Mouse (Mus musculus) forebrain, embryonic 15.5 days (tissue): Measurements from ENCODE around the gene Dnajc25. TPM values are rescaled to one million over a fixed set of nuclear protein-coding genes. Genes with fewer than 3 reads are reported as not detected.

Experiments
- ATAC-seq: fragments of 200-750 bp; cut with Nextera tagmentation; replicated peaks from 2 replicates; pipeline ENCODE4 v1.8.0; 2017; ENCODE audit warnings: mild to moderate bottlenecking, moderate TSS enrichment, moderate library complexity
- H3K27ac ChIP-seq: fragments of 300-500 bp; sonication (generic); replicated peaks from 2 replicates; pipeline ENCODE4 v1.5.1; 2015; ENCODE audit warnings: mild to moderate bottlenecking, inconsistent platforms
- H3K27me3 ChIP-seq: fragments of 300-500 bp; sonication (generic); 2 replicates; pipeline ENCODE4 v1.6.1; 2015; ENCODE audit warnings: inconsistent platforms
- H3K36me3 ChIP-seq: fragments of 300-500 bp; sonication (generic); 2 replicates; pipeline ENCODE4 v1.6.1; 2015; ENCODE audit warnings: mild to moderate bottlenecking, inconsistent platforms
- H3K4me1 ChIP-seq: fragments of 300-500 bp; sonication (generic); 2 replicates; pipeline ENCODE4 v1.6.1; 2015; ENCODE audit warnings: inconsistent platforms
- H3K4me2 ChIP-seq: fragments of 300-500 bp; sonication (generic); replicated peaks from 2 replicates; pipeline ENCODE4 v1.6.1; 2015; ENCODE audit warnings: mild to moderate bottlenecking, inconsistent platforms
- H3K4me3 ChIP-seq: fragments of 300-500 bp; sonication (generic); 2 replicates; pipeline ENCODE4 v1.5.1; 2015; ENCODE audit warnings: mild to moderate bottlenecking, inconsistent platforms
- H3K9ac ChIP-seq: fragments of 300-500 bp; sonication (generic); replicated peaks from 2 replicates; pipeline ENCODE4 v1.6.1; 2015; ENCODE audit warnings: mild to moderate bottlenecking, inconsistent platforms
- H3K9me3 ChIP-seq: fragments of 300-500 bp; sonication (generic); 2 replicates; pipeline ENCODE4 v1.6.1; 2016; ENCODE audit warnings: inconsistent platforms
- WGBS: fragments of 180-500 bp; shearing (Covaris S2); methylation state at CpG from one replicate; pipeline ENCODE4 v1.1.7; 2015; ENCODE audit warnings: mixed read lengths; 5-methylcytosine and 5-hydroxymethylcytosine counted together
- polyA plus RNA-seq: library from polyadenylated mRNA; unstranded; fragments of >200 nt; fragmentation: Nextera tagmentation; extraction: Ambion mirVana; gene quantifications from 2 replicates; pipeline ENCODE4 v1.2.1, GENCODE M21; 2015

Dnajc25 gene
- polyA plus RNA-seq, 1 experiment from 2014 or later, result 5.1 TPM

DNA sequence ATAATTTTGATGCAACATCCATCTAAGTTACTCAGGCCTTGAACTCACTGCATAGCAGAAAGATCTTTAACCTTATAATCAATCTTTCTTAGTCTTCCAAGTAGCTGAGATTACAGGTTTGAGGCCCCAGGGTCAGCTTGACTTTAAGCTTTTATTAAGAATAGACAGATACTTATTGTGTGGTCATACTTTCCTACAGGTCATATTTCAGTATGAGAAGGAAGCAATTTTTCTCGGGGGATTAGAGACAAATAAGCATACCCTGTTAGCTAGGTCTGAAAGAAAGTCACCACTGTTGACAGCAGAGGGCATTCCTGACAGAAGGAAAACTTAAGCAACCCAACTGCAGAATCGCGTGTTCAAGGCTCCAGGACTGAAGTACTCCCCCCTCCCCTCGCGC, 13.1 kb downstream of the Dnajc25 start:
- Histone ChIP-seq H3K9me3 (no peaks in the 10 kb centered on the region), H3K27ac (no peak overlapping the region), H3K27me3 (no peaks in the 10 kb centered on the region), H3K9ac (no peak overlapping the region), H3K4me2 (no peak overlapping the region), H3K4me3 (no peak overlapping the region), H3K36me3 (no peaks in the 10 kb centered on the region), H3K4me1 (peaks cover 15% of the 10 kb centered on the region)
- ATAC-seq, result no peak
- WGBS, result 85% methylated on average over 5 of the region's 5 CpGs

DNA sequence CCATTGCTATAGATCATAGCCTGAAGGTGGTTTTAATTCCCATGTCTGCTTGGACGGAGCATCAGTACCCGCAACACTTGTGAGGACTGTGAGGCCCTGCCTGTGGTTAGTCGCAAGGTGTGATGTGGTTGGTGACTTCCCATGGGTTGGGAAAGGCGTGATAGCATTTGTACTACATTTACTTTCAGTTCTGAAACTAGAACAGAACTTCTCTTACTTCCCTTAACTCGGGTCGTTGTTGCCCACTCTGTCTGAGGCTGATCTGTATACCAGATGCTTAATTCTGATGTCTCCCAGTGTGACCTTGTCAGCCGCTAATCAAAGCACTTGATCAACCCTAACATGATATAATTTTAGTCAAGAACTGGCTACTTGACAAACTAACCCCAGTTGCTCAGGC, 14.3 kb downstream of the Dnajc25 start:
- Histone ChIP-seq H3K27me3 (no peaks in the 10 kb centered on the region), H3K4me1 (peaks cover 8% of the 10 kb centered on the region), H3K36me3 (no peaks in the 10 kb centered on the region), H3K4me3 (no peak overlapping the region), H3K9ac (no peak overlapping the region), H3K9me3 (no peaks in the 10 kb centered on the region), H3K27ac (no peak overlapping the region), H3K4me2 (no peak overlapping the region)
- WGBS, result 93% methylated on average over 7 of the region's 7 CpGs
- ATAC-seq, result no peak

DNA sequence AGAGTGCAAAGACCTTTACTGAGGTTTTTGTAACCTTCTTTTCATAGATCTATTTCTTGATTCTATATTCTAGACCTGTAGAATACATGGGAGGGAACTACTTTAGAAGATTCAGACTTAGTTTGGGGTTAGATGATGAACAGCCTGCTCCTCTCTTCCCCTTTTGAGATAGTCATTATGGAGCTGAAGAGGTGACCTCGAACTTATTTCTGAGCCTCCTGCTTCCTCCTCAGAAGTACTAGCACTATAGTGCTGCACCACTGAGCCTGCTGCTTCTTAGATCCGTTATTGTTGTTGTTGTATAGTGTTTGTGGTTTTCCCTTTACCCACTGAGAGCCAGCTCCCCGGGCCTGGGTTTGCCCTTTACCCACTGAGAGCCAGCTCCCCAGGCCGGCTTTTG, 14.8 kb downstream of the Dnajc25 start:
- H3K27me3 ChIP-seq, result no peaks in the 10 kb centered on the region
- ATAC-seq, result no peak
- no peak overlapping the region for H3K4me2 ChIP-seq
- H3K4me3 ChIP-seq, result no peak overlapping the region
- H3K27ac ChIP-seq, result no peak overlapping the region
- H3K9ac ChIP-seq, result no peak overlapping the region
- 67% methylated on average over 4 of the region's 4 CpGs for WGBS
- H3K36me3 ChIP-seq, result no peaks in the 10 kb centered on the region
- H3K9me3 ChIP-seq, result no peaks in the 10 kb centered on the region
- peaks cover 2% of the 10 kb centered on the region; the same call in 1 of the 2 replicates for H3K4me1 ChIP-seq

DNA sequence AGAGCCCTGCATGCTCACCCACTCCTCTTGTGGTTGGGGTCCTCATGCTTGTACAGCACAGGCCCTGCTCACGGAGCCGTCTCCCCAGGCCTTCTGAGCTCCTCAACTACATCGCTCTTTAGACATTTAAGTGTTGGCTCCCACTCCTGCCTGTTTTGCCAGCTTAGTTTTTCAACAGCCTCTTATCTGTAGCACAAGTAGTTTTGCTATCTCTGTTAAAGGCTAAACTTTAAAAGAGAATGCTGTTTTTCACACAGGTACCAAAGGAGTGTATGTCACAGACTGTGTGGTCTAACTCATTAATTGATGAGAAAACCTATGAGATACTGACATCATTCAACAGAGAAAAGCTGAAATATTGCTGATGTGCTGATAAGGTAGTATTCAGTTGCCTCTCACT, 16.6 kb downstream of the Dnajc25 start:
- no peaks in the 10 kb centered on the region for H3K4me1 ChIP-seq
- no peak overlapping the region for H3K27ac ChIP-seq
- WGBS, result 81% methylated on average over 3 of the region's 3 CpGs
- no peak overlapping the region for H3K4me3 ChIP-seq
- H3K27me3 ChIP-seq, result no peaks in the 10 kb centered on the region
- no peak overlapping the region for H3K9ac ChIP-seq
- no peaks in the 10 kb centered on the region for H3K9me3 ChIP-seq
- no peaks in the 10 kb centered on the region for H3K36me3 ChIP-seq
- no peak for ATAC-seq
- H3K4me2 ChIP-seq, result no peak overlapping the region

DNA sequence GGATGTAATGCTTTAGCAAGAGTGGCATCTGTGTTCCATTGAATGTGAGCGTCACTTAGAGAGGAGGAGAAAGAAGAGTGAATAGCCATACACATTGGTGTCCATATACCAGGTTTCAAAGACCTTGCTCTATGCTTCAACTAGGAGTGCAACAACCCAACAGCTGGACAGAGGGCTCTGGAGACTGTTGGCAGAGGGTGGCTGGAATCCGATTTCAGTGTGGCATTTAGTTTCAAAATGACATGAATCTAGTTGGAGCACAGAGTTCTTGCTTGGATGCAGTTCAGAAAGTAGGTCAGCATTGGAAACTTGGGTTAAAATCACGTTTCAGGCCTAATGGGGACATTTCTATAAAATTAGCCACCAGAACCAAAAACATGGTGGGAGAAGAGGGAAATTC, 20.3 kb downstream of the Dnajc25 start:
- no peak for ATAC-seq
- Histone ChIP-seq H3K4me3 (no peak overlapping the region), H3K9me3 (no peaks in the 10 kb centered on the region), H3K4me2 (no peak overlapping the region), H3K36me3 (no peaks in the 10 kb centered on the region), H3K27ac (no peak overlapping the region), H3K4me1 (no peaks in the 10 kb centered on the region), H3K9ac (no peak overlapping the region), H3K27me3 (no peaks in the 10 kb centered on the region)
- 89% methylated on average over 3 of the region's 3 CpGs for WGBS

DNA sequence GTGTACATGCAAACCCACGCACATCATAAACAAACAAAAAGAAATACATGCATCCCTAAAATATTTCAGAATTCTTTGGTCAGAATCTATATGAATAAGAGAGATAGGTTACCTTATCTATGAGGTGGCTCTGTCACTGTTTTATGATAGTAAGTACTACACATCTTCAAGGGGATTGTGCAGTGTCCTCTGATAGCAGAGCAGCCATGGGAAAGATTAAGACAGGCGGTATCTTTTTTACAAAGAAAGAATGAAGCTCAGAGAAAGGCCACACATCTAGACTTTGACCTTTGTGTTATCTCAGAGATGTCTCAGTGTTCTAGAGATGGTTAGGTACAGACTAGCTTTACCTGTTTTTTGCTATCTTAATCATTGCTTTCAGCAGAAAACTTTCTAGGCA, 22.1 kb downstream of the Dnajc25 start:
- Histone ChIP-seq H3K9ac (no peak overlapping the region), H3K9me3 (no peaks in the 10 kb centered on the region), H3K4me2 (no peak overlapping the region), H3K27me3 (no peaks in the 10 kb centered on the region), H3K4me3 (no peak overlapping the region), H3K36me3 (peaks cover 9% of the 10 kb centered on the region), H3K27ac (no peak overlapping the region), H3K4me1 (no peaks in the 10 kb centered on the region)
- no peak for ATAC-seq
- WGBS, result 92% methylated on average over 2 of the region's 2 CpGs

DNA sequence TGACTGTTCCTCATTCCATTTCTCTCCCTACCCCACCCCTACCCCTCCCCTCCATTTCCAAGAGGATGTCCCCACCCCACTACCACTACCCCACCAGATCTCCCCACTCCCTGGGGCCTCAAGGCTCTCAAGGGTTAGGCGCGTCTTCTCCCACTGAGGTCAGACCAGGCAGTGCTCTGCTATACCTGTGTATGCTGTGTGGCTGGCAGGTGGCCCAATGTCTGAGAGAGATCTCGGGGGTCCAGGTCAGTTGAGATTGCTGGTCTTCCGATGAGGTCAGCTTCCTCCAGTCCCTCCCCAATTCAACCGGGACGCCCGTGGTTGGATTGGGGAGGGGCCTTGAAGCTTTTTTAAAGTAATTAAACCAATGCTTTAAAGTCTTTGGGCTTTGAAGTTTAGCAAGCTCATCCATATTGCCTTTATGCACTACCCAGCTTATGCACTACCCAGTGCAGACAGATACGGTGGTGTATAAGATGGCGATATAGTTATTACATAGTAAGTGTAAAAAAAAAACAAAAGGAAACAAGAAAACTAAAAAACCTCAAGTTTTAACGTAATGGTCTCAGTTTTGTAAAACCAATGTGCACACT, 39.6 kb downstream of the Dnajc25 start:
- no peaks in the 10 kb centered on the region for H3K27me3 ChIP-seq
- H3K4me2 ChIP-seq, result peak overlapping the region; percentile 55
- WGBS, result 68% methylated on average over 10 of the region's 10 CpGs
- no peaks in the 10 kb centered on the region for H3K9me3 ChIP-seq
- peak overlapping the region; percentile 95 for H3K27ac ChIP-seq
- peaks cover 18% of the 10 kb centered on the region for H3K4me1 ChIP-seq
- peak; percentile 31; the same call in 1 of the 2 replicates for ATAC-seq
- H3K4me3 ChIP-seq, result peak overlapping the region; percentile 89
- H3K9ac ChIP-seq, result peak overlapping the region; percentile 94
- H3K36me3 ChIP-seq, result no peaks in the 10 kb centered on the region

DNA sequence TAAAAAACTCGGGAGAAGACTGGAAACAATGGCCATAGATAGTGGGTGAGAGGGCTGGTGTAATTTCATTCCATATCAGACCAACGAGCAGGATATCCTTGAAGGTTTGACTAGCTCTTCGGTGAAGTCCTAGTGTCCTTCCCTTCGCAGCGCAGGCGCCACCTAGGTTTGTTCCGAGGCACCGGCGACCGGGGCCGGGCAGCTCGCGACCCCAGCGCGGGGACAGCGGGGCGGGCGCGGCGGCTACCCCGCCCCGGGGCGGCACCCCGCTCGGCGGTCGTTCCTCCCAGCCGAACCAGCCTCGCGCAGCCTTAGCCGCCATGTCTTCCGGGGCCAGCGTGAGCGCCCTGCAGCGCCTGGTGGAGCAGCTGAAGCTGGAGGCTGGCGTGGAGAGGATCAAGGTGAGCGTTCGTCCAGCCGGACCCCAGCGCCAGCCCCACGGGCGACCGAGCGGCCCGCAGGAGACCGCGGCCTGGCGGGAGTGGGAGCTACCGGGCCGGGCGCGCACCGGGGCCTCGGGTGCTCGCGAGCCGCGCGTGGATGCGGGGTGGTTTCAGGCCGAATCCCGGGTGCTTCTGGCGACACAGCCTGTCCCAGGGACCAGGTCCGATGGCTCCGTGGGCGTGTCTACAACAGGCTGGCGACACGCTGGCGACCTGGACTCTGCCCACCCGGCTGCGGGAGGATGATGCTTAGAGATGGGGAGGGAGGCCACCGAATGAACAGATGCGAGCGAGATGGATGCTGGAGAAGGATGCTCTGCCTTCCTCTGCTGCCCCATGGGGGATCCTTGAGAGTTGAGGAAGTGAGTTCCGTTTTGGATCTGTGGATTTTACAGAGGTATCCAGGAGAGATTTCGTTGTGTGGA, 40.3 kb downstream of the Dnajc25 start, which contains the start of gene Gng10:
Gene Gng10 (plus strand): TSS at position 171 of the 868 bp plus-strand sequence.
- Histone ChIP-seq H3K9ac (peak within 1 kb of the TSS; percentile 94), H3K36me3 (peaks cover 6% of the 10 kb centered on the region), H3K27ac (peak within 1 kb of the TSS; percentile 95), H3K9me3 (no peaks in the 10 kb centered on the region), H3K4me3 (peak within 1 kb of the TSS; percentile 89), H3K27me3 (no peaks in the 10 kb centered on the region), H3K4me2 (peak within 1 kb of the TSS; percentile 55), H3K4me1 (peaks cover 18% of the 10 kb centered on the region)
- 9% methylated on average over 76 of the region's 76 CpGs for WGBS
- ATAC-seq, result peak; percentile 91

DNA sequence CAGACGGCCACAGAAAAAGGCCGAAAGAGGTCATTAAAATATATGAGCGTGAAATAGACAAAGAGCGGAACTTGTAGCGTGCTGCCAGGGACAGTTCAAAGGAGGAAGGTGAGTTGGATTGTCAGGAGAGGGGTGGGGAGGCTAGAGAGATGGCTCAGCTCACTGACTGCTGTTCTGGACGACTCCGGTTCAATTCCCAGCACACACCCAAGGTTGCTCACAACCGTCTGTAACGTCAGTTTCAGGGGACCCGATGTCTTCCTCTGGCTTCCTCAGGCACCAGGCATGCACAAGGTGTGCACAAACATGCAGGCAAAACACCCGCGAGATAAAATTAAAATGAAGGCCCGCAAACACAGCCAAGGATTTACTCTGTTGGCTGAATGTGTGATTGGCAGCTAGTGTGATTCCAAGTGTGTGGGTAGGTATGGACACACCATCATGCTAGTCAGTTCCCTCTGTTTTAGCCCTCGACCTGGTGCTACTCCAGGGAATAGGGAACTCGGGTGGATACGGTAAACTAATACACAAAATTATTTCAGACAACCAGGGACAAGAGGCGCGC, 41.0 kb downstream of the Dnajc25 start:
- peak; percentile 44 for ATAC-seq
- Histone ChIP-seq H3K4me3 (peak overlapping the region; percentile 89), H3K9ac (peak overlapping the region; percentile 94), H3K27ac (peak overlapping the region; percentile 95), H3K36me3 (peaks cover 13% of the 10 kb centered on the region), H3K4me2 (peak overlapping the region; percentile 55), H3K27me3 (no peaks in the 10 kb centered on the region), H3K9me3 (no peaks in the 10 kb centered on the region), H3K4me1 (peaks cover 18% of the 10 kb centered on the region)
- 55% methylated on average over 18 of the region's 18 CpGs for WGBS

DNA sequence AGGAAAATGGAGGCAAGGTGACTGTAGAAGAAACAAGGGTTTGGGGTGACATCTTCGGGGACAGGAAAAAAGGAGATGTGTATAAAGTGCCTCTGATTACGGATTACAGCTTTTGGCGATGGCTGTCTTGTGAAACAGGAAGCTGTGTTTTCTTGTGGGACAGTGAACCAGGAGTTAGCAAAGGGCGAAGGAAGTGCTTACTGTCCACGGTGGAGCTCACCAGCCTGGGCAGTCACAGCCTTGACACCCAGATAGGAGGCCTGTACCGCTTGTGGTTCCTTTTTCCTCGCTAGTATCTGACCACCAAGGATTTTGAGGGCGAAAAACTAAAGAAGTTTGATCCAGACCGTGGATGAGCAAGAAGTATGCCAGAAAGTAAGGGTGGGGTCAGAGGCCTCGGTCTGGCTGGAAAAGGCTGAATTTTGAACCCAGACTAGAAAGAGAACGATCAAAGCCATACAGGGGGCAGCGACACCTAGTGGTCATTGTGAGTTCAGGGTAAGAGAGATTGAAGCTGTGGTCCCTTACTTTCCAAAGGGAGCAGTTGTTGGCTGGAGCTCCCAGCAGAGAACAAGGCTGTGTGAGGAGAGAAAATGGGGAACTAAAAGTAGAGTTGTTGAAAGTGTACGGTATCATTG, 41.7 kb downstream of the Dnajc25 start:
- ATAC-seq, result no peak
- Histone ChIP-seq H3K4me2 (peak overlapping the region; percentile 55), H3K4me1 (peaks cover 18% of the 10 kb centered on the region), H3K27me3 (no peaks in the 10 kb centered on the region), H3K36me3 (peaks cover 15% of the 10 kb centered on the region), H3K9me3 (no peaks in the 10 kb centered on the region), H3K9ac (no peak overlapping the region), H3K27ac (no peak overlapping the region), H3K4me3 (peak overlapping the region; percentile 4; the same call in 1 of the 2 replicates)
- WGBS, result 52% methylated on average over 13 of the region's 13 CpGs

DNA sequence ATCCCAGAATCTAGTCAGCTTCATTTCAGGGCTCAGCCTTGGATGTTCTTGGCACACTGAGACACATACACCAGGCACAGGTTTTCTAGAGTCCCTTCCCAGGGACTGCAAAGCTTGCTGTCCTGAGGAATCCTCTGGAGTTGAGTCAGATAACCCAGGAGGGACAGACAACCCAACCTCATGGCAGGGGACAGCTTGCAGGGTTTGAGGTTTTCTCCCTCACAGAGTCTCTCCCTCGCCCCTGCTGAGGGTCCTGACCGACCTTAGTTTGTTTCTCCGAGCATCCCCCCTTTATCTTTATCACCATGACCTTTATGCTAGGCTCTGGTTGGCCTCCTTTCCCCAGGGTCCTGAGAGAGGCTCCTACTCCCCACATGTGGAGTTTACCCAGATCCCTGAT, 42.7 kb downstream of the Dnajc25 start:
- 86% methylated on average over 3 of the region's 3 CpGs for WGBS
- peaks cover 18% of the 10 kb centered on the region for H3K4me1 ChIP-seq
- no peak overlapping the region for H3K9ac ChIP-seq
- H3K9me3 ChIP-seq, result no peaks in the 10 kb centered on the region
- no peak for ATAC-seq
- H3K36me3 ChIP-seq, result peaks cover 15% of the 10 kb centered on the region
- no peaks in the 10 kb centered on the region for H3K27me3 ChIP-seq
- no peak overlapping the region for H3K4me3 ChIP-seq
- H3K4me2 ChIP-seq, result no peak overlapping the region
- no peak overlapping the region for H3K27ac ChIP-seq
